Mouse (Mus musculus): ENCODE results near the gene Fam178b.
"Not testable (repeated sequence)": the region's sequence is repeated elsewhere in the genome, so short reads cannot be mapped to it uniquely, and the experiment has no call there.

Gene Fam178b

GRCm38 (mm10) chr1:36630053-36630739 lies 52.8 kb downstream of the Fam178b start:
- no peak for DNase-seq (ENCODE audit: low spot score in 2 of 2)

DNA sequence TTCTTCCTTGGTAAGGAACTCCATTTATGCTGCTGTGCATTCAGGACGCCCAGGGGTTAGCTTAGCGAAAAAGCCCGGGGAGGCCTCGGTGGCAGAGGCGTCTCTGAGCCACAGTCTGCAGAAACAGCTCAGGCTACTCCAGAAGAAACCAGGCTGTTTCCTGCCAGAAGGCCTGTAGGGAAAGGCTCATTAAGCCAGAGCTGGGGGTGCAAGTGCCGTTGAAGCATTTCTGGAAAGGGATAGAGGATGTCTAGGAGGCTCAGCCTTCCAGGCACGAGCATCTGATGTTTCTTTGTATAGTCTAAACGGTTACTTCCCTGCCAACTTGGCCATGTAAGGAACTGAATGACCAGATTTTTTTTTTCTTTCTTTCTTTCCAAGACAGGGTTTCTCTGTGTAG lies 54.4 kb downstream of the Fam178b start:
- DNase-seq (ENCODE audit: low spot score in 2 of 2), result no peak

DNA sequence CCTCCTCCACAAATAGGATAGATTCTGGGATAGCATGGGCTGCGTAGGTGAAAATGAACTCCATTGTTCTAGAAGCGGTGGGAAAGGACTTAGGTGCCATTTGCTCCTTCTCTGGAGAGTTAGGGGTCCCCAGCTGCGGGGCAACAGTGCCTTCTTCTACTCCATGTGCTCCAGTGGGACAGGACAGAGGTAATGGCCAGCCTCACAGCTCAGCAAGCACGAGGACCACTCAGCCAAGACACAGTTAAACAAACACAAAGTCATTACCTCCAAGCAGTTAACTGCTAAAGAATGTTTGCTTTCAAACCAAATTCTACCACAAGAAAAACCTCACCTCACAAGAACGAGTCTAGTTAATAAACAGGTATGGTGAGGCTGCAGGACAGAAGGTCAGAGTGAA lies 57.5 kb downstream of the Fam178b start:
- DNase-seq (ENCODE audit: low spot score in 2 of 2), result no peak

DNA sequence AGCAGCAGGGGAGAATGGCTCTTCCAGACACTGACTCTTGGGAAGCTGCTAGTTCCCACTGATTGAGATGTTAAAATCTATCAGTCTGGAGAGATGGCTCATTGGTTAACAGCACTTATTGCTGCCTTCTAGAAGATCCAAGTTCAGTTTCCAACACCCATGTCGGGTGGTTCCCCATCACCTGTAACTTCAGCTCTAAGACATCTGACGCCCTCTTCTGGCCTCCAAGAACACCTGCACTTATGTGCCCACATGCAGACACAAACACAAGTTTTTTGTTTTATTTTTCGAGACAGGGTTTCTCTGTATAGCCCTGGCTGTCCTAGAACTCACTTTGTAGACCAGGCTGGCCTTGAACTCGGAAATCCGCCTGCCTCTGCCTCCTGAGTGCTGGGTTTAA lies 67.0 kb downstream of the Fam178b start:
- not testable (repeated sequence) for DNase-seq (ENCODE audit: low spot score in 2 of 2)

DNA sequence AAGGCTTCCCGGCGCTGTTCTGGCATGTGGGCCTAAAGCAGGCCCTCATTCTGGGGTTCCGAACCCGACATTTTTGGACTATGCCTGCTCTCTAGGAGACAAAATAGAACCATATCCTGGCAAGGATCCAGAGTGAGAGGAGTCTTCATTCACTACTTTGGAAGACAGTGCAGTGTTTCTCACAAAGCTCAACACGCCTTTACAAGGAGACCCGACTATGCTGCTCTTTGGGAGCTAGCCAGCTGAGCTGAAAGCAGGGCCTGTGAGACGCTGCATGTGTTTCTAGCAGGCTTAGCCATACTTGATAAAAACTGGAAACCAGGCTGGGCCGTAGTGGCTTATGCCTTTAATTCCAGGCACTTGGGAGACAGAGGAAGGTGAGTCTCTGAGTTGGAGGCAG lies 67.8 kb downstream of the Fam178b start:
- peak in 1 of 2 experiments; percentile 33 for DNase-seq (ENCODE audit: low spot score in 2 of 2)

- DNase-seq (ENCODE audit: low spot score in 2 of 2), result no peak
Observed at GRCm38 (mm10) chr1:36614584-36614983, 68.4 kb downstream of the Fam178b start.

DNA sequence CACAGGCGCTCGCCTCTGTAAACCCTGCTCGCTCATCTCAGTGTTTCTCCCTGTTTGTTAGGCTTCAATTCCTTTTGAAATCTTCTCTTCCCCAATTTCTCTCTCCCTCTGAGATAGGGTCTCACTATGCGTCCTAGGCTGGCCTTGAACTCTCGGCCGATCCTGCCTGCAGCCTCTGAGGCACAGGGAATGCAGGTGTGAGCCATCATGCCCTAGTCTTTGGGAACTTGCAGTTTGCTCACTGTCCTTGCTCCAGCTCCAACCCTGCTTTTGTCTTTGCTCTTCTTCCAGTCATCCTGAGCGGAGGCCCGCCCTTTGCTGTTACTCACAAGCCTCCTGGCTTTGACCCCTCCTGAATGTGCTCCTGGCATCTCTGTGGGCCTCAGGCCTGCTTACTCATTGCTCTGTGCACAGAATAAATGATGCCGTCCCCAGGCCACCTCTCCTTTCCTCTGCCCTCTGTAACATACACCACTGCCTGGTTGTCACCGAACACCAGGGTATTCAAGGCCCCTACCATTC lies 69.5 kb downstream of the Fam178b start:
- DNase-seq (ENCODE audit: low spot score in 2 of 2), result no peak

GRCm38 (mm10) chr1:36612362-36612761 lies 70.6 kb downstream of the Fam178b start:
- no peak for DNase-seq (ENCODE audit: low spot score in 2 of 2)

DNA sequence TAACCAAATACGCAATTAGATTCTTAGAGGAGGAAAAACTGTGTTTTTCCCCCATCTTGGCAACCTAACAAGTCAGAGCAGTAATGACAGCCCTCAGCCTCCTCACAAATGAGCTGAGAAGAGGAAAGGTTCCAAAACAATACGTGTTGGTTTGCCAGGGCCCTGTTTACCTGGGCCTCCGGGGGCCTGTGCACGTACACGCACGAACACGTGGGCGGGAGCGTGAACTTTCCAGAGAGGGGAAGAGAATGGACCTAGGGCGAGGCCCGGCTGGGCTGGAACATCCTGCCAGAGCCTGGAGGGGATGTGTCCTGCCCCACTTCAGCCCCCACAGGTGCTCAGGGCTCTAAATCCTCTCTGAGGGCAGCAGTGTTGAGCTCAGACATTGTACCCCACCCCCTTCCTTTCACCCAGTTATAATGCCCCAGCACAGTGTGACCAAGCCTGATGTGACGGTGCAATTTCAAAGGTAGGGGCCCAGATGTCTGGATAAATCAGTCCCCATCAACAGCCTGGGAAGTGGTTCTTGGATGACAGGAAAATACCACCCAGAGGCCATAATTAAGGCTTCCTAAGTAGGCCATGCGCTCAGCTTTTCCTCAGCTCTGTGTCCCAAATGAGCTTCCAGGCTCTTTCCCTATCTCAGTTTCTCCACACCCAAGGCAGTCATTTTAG lies 71.4 kb downstream of the Fam178b start:
- DNase-seq (ENCODE audit: low spot score in 2 of 2), result no peak

DNA sequence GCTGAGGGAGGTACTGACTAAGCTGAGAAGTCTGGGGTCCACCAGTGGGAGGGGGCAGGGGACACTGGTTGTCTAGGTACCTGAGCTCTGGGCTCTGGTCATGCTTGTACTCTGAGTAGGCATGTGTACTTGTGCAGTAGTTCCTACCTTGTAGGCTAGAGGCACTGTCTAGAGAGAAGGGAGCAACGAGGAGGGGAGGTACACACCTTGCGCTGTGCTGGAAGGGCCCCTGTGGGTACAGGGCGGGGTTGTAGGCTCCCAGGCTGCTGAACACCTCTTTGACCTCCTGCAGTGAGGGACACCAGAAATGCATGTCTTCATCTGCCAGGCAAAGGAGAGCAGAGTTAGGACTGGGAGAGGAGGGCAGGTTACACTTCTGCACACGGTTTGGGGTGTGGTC lies 74.8 kb downstream of the Fam178b start:
- DNase-seq (ENCODE audit: low spot score in 2 of 2), result no peak

- peak; percentile 57 to 85 for DNase-seq (ENCODE audit: low spot score in 2 of 2)
Observed at GRCm38 (mm10) chr1:36606951-36607350, 76.0 kb downstream of the Fam178b start.

DNA sequence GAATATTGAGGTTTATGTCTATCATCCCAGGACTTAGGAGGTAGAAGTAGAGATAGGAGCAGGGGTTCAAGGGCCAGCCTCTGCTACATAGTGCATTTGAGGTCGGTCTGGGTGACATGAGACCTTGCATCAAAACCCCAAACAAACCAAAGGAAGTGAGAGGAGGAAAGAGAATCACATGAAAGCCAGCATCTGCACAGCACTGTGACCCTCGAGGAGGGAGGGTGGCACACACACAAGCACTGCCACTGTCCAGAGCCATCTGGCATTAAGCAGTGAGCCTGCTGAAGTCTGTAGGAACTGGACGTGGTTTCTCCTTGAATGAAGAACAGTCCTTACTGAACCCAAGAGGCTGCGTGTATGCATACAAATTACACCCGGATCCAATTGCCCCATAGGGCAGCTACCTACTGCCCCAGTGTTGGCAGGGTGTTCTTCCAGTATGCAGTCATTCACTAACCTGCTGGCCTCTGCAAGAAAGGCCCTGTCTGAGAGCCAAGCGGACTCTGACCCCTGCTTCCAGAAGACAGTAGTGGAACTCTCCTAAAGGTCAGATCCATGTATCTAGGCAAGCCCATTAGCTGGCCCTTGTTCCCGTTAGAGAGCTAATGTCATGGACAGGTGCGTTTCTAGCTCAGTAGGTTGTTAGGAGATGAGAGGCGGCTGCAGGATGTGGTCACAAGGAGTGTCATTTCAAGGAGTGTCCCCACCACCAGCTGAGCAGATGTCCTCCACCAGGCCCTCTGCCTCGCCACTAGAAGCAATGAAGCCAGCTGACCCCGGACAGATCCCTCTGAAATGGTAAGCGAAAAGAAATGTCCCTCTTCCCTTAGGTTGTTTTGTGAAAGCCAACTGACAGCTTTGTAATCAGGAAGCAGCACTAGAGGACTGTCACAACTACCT lies 78.5 kb downstream of the Fam178b start:
- DNase-seq (ENCODE audit: low spot score in 2 of 2), result no peak

GRCm38 (mm10) chr1:36603361-36603760 lies 79.6 kb downstream of the Fam178b start:
- peak; percentile 45 to 66 for DNase-seq (ENCODE audit: low spot score in 2 of 2)

DNA sequence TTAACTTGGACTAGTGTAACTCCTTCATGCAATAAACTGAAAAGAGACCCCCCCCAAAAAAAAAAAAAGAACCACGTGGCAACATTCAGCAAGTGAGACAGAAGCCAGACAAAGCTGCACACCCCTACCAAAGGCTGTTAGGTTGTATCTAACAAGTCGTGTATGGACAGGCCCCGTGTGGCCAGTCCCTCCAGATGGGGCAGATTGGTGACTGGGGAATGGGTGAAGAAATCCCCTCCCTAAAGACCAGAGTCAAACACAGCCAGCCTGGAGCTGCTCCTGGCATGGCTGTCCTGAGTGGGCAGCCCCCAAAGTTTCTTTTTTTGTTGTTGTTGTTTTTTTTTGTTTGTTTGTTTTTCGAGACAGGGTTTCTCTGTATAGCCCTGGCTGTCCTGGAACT lies 80.7 kb downstream of the Fam178b start:
- DNase-seq (ENCODE audit: low spot score in 2 of 2), result no peak

- no peak for DNase-seq (ENCODE audit: low spot score in 2 of 2)
Observed at GRCm38 (mm10) chr1:36598411-36598810, 84.6 kb downstream of the Fam178b start.

GRCm38 (mm10) chr1:36596114-36596513 lies 86.9 kb downstream of the Fam178b start:
- peak in 1 of 2 experiments; percentile 38 for DNase-seq (ENCODE audit: low spot score in 2 of 2)

GRCm38 (mm10) chr1:36595167-36595931 lies 87.6 kb downstream of the Fam178b start:
- no peak for DNase-seq (ENCODE audit: low spot score in 2 of 2)

DNA sequence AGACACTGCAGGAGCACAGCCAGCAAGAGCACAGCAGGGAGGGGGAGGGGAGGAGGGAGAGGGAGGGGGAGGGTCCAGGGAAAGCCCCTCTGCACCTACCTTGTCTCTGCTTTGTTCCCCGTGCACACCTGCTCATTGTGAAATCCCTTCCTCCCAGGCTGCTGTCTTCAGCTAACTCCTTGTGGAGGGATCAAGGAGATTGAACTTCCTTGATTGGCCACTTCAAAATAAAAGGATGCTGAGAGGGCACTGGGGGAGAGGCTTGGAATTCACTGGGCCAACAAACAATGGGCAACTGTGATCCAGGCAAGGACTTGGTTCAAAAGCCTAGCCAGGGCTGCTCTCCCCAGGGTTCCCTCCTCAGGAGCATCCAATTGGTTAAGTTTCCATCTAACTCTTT lies 89.9 kb downstream of the Fam178b start:
- no peak for DNase-seq (ENCODE audit: low spot score in 2 of 2)

DNA sequence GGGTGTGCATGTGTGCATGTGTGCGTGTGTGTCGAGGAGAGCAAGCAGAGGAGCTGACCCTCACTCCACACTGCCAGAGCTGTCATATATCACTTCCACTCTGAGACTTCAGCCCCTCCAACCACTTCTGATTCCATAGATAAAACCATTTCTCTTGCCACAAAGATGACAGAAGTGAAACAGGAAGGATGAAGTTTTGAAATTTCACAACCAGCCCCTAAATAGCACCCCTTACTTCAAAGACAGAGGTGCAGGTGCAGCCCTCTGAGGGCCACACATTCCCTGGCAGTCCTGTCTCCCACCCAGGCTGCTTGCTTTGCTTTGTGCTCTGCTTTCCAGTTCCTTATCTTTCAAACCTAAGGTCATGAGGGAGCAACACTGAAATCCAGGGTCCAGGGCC lies 91.6 kb downstream of the Fam178b start:
- no peak for DNase-seq (ENCODE audit: low spot score in 2 of 2)

DNA sequence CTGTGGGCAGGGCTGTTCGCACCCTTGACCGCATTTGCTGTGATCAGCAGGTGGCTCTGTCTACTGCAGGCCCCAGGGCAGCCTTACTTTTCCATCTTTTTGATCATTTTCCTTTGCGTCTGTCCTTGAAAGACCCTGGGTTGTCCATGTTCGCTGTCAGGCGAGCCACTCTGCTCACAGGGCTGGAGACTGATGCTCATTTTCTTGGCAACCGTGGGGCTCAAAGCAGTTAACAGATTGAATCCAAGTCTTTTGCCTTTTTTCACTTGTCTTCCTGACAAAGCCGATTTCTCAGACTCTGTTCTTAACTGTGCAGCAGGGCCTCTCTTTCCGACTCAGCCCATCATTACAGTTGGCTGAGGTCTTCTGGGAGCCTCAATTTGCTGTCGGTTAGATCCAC lies 92.3 kb downstream of the Fam178b start:
- no peak for DNase-seq (ENCODE audit: low spot score in 2 of 2)

DNA sequence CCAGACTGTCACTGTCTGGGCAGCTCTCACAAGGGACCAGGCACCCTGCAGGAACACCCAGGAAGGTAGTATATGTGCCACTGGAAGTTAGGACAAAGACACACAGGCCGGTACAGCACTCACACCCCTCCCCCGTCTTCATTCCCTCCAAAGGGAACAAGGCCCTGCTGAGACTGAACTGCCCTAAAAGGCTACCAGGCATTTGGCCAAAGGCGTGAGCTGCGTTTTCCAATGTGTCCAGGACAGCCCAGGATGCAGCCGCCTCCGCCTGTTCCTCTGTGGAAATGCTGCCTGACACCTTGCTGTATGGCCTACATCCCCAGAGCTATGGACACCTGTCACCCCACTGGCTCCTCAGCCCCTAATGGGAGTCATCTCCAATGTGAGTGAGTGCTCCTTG lies 93.5 kb downstream of the Fam178b start:
- peak in 1 of 2 experiments; percentile 26 for DNase-seq (ENCODE audit: low spot score in 2 of 2)

Data from frontal cortex, postnatal 36 days (tissue).